Mouse (Mus musculus): ENCODE data around the gene Il9.

Il9 gene

GRCm38 (mm10) chr13:56482146-56482545 lies at the start of gene Il9:
TSS of gene Il9 (minus strand) at chr13:56482246.
- no peak for DNase-seq (ENCODE audit: low read depth)

- no peak for DNase-seq (ENCODE audit: low read depth)
These were observed 47.6 kb upstream of the Il9 start for GRCm38 (mm10) chr13:56529685-56530084.

GRCm38 (mm10) chr13:56529031-56529430 lies 47.0 kb upstream of the Il9 start:
- DNase-seq (ENCODE audit: low read depth) = no peak

DNA sequence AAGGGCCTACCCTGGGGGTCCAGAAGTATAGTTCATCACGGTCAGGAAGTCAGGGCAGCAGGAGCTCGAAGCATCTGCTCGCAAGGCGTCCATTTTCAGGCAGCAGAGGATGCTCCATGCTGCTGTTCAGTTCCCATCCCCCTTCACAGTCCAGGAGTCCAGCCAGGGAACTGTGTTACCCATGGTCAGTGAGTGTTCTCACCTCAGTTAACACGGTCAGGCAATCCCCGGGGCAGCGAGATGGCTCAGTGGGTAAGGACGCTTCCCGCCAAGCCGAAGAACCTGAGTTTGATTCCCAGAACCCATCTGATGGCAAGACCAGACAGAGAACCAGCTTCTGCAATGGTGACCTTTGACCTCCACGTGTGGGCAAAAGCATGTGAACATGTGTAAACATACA lies 46.2 kb upstream of the Il9 start:
- no peak for DNase-seq (ENCODE audit: low read depth)

DNA sequence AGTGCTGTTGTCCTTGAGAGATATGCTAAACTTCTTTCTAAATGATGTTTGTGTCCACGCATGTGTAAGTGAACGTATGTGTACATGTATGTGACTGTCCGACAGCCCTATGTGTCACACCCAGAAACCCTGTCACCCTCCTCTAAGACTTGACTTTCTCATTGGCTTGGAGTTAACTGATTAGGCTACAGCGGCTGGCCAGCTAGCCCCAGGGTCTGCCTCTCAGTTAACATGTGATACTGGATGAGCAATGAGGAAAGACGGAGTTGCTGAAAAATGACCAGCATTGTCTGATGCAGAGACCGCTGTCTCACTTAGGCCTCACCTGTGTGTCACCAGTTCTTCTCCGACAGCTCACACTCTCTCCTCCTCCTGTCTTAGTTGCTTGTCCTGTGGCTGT lies 45.8 kb upstream of the Il9 start:
- DNase-seq (ENCODE audit: low read depth) = no peak

- no peak for DNase-seq (ENCODE audit: low read depth)
These were observed 44.8 kb upstream of the Il9 start for GRCm38 (mm10) chr13:56526871-56527270.

- DNase-seq (ENCODE audit: low read depth) = no peak
These were observed 40.7 kb upstream of the Il9 start for GRCm38 (mm10) chr13:56522821-56523167.

- peak; percentile 79 for DNase-seq (ENCODE audit: low read depth)
These were observed 40.2 kb upstream of the Il9 start, which contains the start of gene Fbxl21 for GRCm38 (mm10) chr13:56522081-56522820. TSS of gene Fbxl21 (plus strand) at chr13:56522472.

GRCm38 (mm10) chr13:56516816-56517215 lies 34.8 kb upstream of the Il9 start:
- DNase-seq (ENCODE audit: low read depth) = no peak

DNA sequence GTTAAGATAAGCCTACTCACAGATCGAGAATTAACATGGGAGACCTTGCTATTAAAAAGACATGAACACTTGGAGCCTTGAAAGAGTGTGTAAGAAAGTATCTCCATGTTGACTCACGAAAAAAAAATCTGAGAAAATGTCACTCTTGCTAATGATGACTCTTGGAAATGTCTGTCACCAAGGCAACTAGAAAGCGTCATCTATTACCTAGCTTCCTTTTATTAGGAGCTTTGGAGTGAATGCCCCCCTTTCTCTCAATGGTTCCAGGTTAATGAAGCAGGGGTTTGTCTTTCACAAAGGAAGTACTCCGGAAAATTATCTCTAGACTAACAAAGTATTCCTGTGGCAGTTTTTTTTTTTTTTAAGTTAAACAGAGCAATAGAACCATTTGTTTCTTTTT lies 34.3 kb upstream of the Il9 start:
- DNase-seq (ENCODE audit: low read depth) = no peak

DNA sequence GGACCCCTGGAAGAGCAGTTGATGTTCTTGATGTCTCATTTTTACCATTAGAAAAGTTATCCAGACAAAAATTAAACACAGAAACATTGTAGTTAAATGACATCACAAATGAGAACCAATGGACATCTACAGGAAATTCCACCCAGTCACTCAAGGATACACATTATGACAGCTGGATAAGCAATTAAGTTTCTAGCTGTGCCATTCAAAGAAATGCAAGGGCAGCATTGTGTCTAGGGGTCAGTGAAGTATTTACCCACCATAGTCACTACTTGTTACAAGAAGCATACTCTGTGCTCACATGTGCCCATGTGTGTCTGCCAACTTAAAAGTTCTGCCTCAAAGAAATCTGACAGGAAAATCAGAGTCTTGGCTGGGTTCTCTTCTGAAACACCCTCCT lies 31.5 kb upstream of the Il9 start:
- no peak for DNase-seq (ENCODE audit: low read depth)

DNA sequence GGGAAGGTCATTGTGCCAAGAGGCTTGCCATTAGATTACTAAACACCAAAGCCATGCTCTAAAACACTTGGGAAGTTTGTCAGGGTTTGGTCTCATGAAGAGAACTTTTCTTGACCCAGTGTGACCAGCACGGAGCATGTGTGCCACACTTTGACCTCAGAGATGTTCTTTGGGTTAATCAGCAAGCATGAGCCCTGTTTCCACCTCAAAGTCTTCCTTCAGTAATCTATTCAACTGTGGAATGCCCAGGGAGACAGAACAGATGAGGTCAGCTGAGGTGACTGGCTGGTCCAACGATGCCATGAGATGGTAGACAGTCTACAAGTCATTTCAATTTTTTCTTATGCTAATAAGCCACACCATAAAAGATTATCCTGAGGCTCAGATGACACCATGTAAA lies 27.8 kb upstream of the Il9 start:
- no peak for DNase-seq (ENCODE audit: low read depth)

DNA sequence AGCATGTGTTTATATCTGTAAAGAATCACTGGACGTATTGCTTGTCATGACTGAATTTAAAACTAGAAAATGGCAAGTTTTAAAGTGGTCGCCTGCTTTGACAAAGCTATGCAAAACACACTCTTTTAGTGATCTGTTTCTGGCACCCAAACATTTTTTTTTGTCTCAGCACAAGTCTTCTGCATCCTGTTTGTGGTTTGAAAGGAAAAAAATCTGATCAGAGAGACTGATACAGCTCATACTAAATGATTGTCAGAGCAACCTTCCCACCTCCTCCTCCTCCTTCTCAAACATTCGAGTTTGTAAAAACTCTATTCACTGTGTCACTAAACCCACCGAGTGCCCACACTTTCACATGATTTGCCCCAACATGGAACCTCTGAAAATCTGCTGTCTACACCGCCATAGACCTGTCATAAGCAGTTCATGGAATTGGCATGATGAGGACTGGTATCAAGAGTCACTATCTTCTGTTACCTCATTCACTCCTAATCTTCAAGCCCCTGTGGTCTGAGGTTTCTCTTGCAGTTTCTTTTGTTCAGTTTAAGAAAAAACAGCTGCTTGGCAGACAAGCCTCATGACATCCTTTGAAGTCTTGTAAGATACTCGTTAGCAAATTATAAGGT lies 24.9 kb upstream of the Il9 start:
- DNase-seq (ENCODE audit: low read depth) = no peak

- no peak for DNase-seq (ENCODE audit: low read depth)
These were observed 19.9 kb upstream of the Il9 start for GRCm38 (mm10) chr13:56501866-56502420.

DNA sequence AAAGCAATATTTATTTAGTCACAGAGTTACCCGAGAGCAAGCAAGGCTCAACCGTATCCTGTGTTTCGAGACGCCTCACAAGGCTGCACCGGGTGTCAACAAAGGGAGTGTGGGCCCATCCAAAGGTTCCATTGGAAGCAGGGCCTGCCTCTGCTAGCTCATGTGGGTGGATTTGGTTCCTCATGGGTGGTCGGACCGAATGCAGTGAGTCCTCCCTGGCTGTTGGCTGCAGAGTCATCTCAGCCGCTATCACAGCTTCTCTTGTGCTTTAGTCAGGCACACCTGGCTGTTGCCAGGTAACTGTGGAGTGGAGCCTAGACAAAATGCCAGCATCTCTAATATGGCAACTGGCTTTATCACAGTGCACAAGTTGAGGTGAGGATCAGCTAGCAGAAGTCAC lies 18.6 kb upstream of the Il9 start:
- DNase-seq (ENCODE audit: low read depth) = no peak

- no peak for DNase-seq (ENCODE audit: low read depth)
These were observed 18.1 kb upstream of the Il9 start for GRCm38 (mm10) chr13:56500132-56500531.

DNA sequence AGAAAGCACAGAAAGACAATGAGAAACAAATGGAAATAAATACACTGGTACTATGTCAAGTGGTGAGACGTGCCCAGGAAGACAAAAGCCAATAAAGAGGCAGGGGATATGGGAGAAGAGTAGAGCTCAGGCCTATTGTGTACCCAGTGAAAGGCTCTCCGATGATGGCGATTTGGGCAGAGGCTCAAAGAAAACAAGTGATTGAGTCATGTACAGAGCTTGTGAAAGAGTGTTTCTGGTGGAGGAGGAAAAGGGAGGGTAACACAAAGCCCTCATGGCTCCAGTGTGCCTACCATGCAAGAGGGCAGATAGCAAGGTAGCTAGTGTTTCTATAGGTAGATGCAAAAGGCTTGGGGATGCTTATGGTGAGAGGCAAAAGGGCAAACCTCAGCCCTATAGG lies 12.4 kb upstream of the Il9 start:
- no peak for DNase-seq (ENCODE audit: low read depth)

DNA sequence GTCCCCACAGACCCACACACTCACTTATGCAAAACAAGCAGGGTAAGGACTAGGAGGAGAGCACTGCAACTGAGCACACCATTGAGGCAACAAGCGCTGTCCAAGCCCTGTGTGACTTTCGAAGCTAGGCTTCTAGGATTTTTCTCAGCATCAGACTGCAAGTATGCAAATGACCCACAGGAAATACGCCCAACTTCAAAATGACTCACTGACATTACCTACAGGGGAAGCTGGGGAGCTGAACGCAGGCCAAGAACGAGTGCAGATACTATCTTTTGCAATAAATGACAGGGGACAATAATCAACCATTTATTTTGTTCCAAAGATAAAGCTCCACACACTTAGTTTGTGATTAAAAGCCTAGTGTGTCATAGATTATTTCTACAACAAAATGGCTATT lies 6.0 kb upstream of the Il9 start:
- DNase-seq (ENCODE audit: low read depth) = no peak

DNA sequence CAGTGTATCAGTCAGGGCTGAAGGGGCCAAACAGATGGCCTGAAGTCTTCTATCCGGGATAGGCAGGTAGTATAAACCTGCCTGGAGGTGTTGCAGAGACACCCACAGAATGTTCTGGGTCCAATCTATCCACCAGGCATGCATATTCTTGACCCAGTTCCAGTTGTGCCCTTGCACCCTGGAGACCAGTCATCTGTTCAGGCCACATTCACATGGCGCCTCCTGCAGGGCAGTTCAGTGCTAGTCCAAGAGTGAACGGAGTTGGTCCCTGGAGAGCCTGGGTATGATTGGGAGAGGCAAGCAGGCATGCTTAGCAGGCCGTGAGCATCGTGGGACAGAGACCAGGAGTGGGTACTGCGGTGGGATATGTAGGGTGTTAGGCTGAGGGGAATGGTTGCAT lies 4.0 kb downstream of the Il9 start:
- DNase-seq (ENCODE audit: low read depth) = no peak

DNA sequence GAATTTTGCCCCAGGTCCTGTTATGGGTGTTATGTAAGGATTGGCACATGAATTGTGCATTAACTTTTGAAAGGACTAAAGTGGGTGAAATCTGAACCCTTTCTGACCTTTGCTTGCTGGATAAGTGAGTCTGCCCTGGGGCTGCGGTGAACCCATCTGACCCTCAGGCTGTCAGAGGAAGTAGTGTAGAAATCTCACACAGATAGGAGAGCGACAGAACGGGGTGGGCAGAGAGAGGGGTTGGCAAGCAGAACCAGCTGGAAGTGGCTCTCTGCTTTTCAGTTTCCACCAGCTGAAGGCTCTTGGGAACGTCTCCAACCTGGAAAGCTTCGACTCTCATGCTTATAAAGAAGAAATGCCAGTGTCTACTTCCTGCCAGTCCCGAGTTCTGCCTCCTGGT lies 4.8 kb downstream of the Il9 start:
- DNase-seq (ENCODE audit: low read depth) = no peak

DNA sequence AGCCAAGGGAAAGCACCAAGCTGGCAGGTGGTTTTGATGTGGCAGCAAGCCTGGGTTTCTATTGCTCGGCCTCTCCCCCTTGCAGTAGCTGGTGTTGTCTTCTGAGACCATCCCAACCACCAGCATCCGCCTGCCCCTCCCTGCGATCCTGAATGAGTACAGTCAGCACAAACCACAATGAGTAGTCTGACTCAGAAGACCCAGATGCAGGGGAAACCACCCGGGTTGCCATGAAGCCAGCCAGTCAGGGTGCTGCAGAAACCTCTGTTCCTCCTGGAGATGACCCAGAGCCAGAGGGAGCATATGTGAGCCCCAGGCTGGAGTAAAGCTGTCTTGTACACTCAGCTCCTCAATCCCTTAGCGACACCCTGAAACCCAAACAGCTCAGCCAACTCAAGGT lies 5.3 kb downstream of the Il9 start:
- DNase-seq (ENCODE audit: low read depth) = peak; percentile 24

DNA sequence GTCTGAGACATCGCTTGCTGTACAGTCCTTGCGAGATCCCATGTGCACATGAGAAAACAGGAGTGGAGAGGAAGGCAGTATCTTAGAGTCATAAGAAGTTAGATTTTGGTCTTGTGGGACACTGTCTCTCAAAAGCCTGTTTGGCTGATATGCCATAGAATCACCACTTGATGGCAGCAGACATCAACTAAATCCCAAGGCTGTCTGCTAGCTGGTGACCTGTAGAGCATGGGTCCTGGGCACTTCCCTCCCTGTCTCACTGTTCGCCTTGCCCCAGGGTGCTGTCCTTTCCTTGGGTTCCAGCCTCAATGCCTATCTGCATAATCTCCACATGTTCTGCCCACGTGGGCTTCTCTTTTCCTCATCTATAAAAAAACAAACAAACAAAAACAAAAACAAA lies 6.7 kb downstream of the Il9 start:
- DNase-seq (ENCODE audit: low read depth) = no peak

- no peak for DNase-seq (ENCODE audit: low read depth)
These were observed 9.4 kb downstream of the Il9 start for GRCm38 (mm10) chr13:56472661-56473060.

DNA sequence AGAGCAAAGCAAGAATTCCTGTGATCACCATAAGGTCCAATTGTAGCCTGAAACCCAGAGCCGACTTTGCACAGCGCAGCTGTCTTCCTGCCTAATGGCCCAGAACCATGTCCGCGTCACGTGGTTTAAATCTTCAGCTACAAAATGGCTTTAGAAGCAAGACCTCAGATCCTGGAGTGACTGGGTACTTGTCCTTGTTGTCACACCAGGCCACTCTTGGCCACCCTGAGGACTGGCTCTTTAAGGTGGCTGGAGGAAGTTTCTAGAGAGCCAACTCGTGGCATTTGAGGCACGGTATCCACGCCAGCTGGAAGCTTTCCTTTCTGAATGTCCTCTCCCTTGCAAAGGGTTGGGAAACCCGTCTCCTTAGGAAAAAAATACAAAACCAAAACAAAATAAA lies 10.1 kb downstream of the Il9 start:
- DNase-seq (ENCODE audit: low read depth) = no peak
